ENCODE assay signal across 8 mouse cellular contexts in genomic region chr17:72918053-72918452, GRCm38 (mm10). TPM values are rescaled to one million over a fixed set of nuclear protein-coding genes. Genes with fewer than 3 reads are reported as not detected.
DNase-seq lines count a peak whose midpoint lies in the region; ATAC-seq and TF ChIP-seq lines count a peak whose summit lies in the region.

Gene Lbh (plus strand): TSS chr17:72918305.

- peak within 1 kb of the TSS; percentile 100 for H3K9ac ChIP-seq in heart, embryonic 14.5 days (ENCODE audit: low read length)
- peak within 1 kb of the TSS; percentile 61 for H3K9ac ChIP-seq in liver, embryonic 12.5 days

- peak within 1 kb of the TSS; percentile 94 for H3K4me2 ChIP-seq in heart, embryonic 14.5 days (ENCODE audit: low read length)
- peak within 1 kb of the TSS; percentile 86 for H3K4me2 ChIP-seq in liver, embryonic 12.5 days

- H3K27me3 ChIP-seq in forebrain, embryonic 10.5 days (ENCODE audit: poor library complexity, severe bottlenecking), result peaks cover 29% of the 10 kb centered on the region
- no peaks in the 10 kb centered on the region for H3K27me3 ChIP-seq in heart, embryonic 14.5 days (ENCODE audit: control insufficient read depth, insufficient read depth, low read length)
- H3K27me3 ChIP-seq in liver, embryonic 12.5 days (replicated peaks), result peaks cover 55% of the 10 kb centered on the region
- H3K27me3 ChIP-seq in splenic B cell, adult 2 months (ENCODE audit: control insufficient read depth, insufficient read depth, low read length, poor library complexity, severe bottlenecking), result no peaks in the 10 kb centered on the region

- peaks cover 50% of the 10 kb centered on the region for H3K4me1 ChIP-seq in forebrain, embryonic 10.5 days
- peaks cover 2 to 31% of the 10 kb centered on the region in 2 experiments; a peak in 3 of 4 replicates for H3K4me1 ChIP-seq in heart, embryonic 14.5 days (ENCODE audit: control insufficient read depth in 2 of 2, insufficient read depth in 2 of 2, low read length in 2 of 2)
- H3K4me1 ChIP-seq in liver, embryonic 12.5 days, result peaks cover 21% of the 10 kb centered on the region

- DNase-seq in A20 (ENCODE audit: low read depth, low spot score), result peak; percentile 97
- DNase-seq in brain, embryonic 14.5 days (ENCODE audit: low read depth), result peak; percentile 98
- DNase-seq in forebrain, embryonic 10.5 days (ENCODE audit: extremely low spot score, low spot score), result peak; percentile 89
- DNase-seq in kidney, postnatal 14 days, result peak; percentile 96
- peak; percentile 98 for DNase-seq in naive thymus-derived CD4-positive, alpha-beta T cell, adult 2 months (ENCODE audit: low read depth)
- DNase-seq in splenic B cell, adult 2 months (ENCODE audit: low read depth, low spot score), result peak; percentile 98

- H3K36me3 ChIP-seq in forebrain, embryonic 10.5 days (replicated peaks), result peaks cover 20% of the 10 kb centered on the region
- peaks cover 26% of the 10 kb centered on the region for H3K36me3 ChIP-seq in heart, embryonic 14.5 days (ENCODE audit: control insufficient read depth, insufficient read depth, low read length)
- H3K36me3 ChIP-seq in liver, embryonic 12.5 days, result no peaks in the 10 kb centered on the region; the same call in 1 of the 2 replicates
- peaks cover 11% of the 10 kb centered on the region for H3K36me3 ChIP-seq in splenic B cell, adult 2 months (ENCODE audit: control insufficient read depth, insufficient read depth, low read length, poor library complexity, severe bottlenecking)

- TF ChIP-seq POLR2A in brain, embryonic 14.5 days (IDR thresholded peaks at IDR 0.05; ENCODE audit: borderline replicate concordance, extremely low read depth, insufficient read depth, insufficient read length, poor library complexity, severe bottlenecking), result peak; percentile 97

- H3K9me3 ChIP-seq in forebrain, embryonic 10.5 days, result no peaks in the 10 kb centered on the region
- H3K9me3 ChIP-seq in heart, embryonic 14.5 days (ENCODE audit: control insufficient read depth, low read length), result no peaks in the 10 kb centered on the region
- no peaks in the 10 kb centered on the region for H3K9me3 ChIP-seq in liver, embryonic 12.5 days (replicated peaks)

- peak; percentile 84 for ATAC-seq in heart, embryonic 14.5 days (ENCODE audit: insufficient number of reproducible peaks, insufficient read depth, low FRiP score, low read depth)
- ATAC-seq in liver, embryonic 12.5 days, result peak; percentile 84

- peak within 1 kb of the TSS; percentile 70 for H3K4me3 ChIP-seq in forebrain, embryonic 10.5 days
- peak within 1 kb of the TSS; percentile 72 to 96 for H3K4me3 ChIP-seq in heart, embryonic 14.5 days (ENCODE audit: control insufficient read depth in 1 of 2, insufficient read depth in 1 of 2, low read depth in 1 of 2, low read length in 2 of 2)
- peak within 1 kb of the TSS; percentile 61 for H3K4me3 ChIP-seq in liver, embryonic 12.5 days

- TF ChIP-seq CTCF in brain, embryonic 14.5 days (IDR thresholded peaks at IDR 0.05; ENCODE audit: borderline replicate concordance, extremely low read depth, insufficient read depth, insufficient read length), result no peak

- 0% methylated on average over 35 of the region's 35 CpGs for WGBS in forebrain, embryonic 10.5 days
- under 1% methylated on average over 35 of the region's 35 CpGs for WGBS in heart, embryonic 14.5 days
- under 1% methylated on average over 35 of the region's 35 CpGs for WGBS in liver, embryonic 12.5 days (ENCODE audit: insufficient replicate concordance)

- H3K27ac ChIP-seq in forebrain, embryonic 10.5 days, result peak within 1 kb of the TSS; percentile 91
- H3K27ac ChIP-seq in heart, embryonic 14.5 days (replicated peaks in 1 of 2; ENCODE audit: control insufficient read depth in 1 of 2, insufficient read depth in 1 of 2, low read depth in 2 of 2, low read length in 2 of 2), result peak within 1 kb of the TSS; percentile 96 to 97
- peak within 1 kb of the TSS; percentile 54; the same call in 1 of the 2 replicates for H3K27ac ChIP-seq in liver, embryonic 12.5 days

RNA-seq across cellular contexts. Expression of gene Lbh, which starts in this region (rescaled TPM):
- 133 and 147 TPM in 2 replicates for polyA plus RNA-seq in brain, embryonic 14.5 days (2012; rRNA removed)
- 1.3 and 1.8 TPM in 2 replicates for polyA plus RNA-seq in forebrain, embryonic 10.5 days (2016; fragmentation: Nextera tagmentation; extraction: Ambion mirVana)
- polyA plus RNA-seq in heart, embryonic 14.5 days (2014; fragmentation: Nextera tagmentation; extraction: Ambion mirVana), result 28.8 and 36.2 TPM in 2 replicates
- 1.4 TPM in 2 replicates for polyA plus RNA-seq in liver, embryonic 12.5 days (2016; fragmentation: Nextera tagmentation; extraction: Ambion mirVana)

Comparison
In these comparisons a context has a peak if more than half of its experiments do, and no peak if none do; other contexts are left out.
1. Peak in every context shown above with its lines: DNase-seq, ATAC-seq, H3K4me3 ChIP-seq and H3K27ac ChIP-seq.
2. RNA of gene Lbh (polyA plus RNA-seq): 133 to 147 TPM in brain, embryonic 14.5 days and 28.8 to 36.2 TPM in heart, embryonic 14.5 days; 1.3 to 1.8 TPM in forebrain, embryonic 10.5 days and 1.4 TPM in liver, embryonic 12.5 days; every median in the first group is over 10 times any median in the second.